Mouse (Mus musculus) embryo, embryonic 10.5 days (tissue): Measurements from ENCODE around the gene B3gnt2.

Source experiments
- DNase-seq: peaks from one replicate; pipeline ENCODE4 v3.0.0-alpha.2; 2015; ENCODE audit warnings: low spot score

Gene B3gnt2

GRCm38 (mm10) chr11:22815143-22815542, 45.6 kb downstream of the B3gnt2 start:
- DNase-seq = no peak

- DNase-seq = no peak
These were observed 46.6 kb downstream of the B3gnt2 start for GRCm38 (mm10) chr11:22813921-22814704.

GRCm38 (mm10) chr11:22813427-22813826, 47.3 kb downstream of the B3gnt2 start:
- no peak for DNase-seq

- no peak for DNase-seq
These were observed 49.3 kb downstream of the B3gnt2 start for GRCm38 (mm10) chr11:22811413-22811812.

- DNase-seq = no peak
These were observed 51.2 kb downstream of the B3gnt2 start for GRCm38 (mm10) chr11:22809465-22810096.

GRCm38 (mm10) chr11:22808040-22808439, 52.7 kb downstream of the B3gnt2 start:
- no peak for DNase-seq

- no peak for DNase-seq
These were observed 55.6 kb downstream of the B3gnt2 start for GRCm38 (mm10) chr11:22805171-22805570.

GRCm38 (mm10) chr11:22799987-22800424, 60.8 kb downstream of the B3gnt2 start:
- peak; percentile 29 for DNase-seq

GRCm38 (mm10) chr11:22798916-22799315, 61.8 kb downstream of the B3gnt2 start:
- DNase-seq = no peak

- DNase-seq = no peak
These were observed 66.0 kb downstream of the B3gnt2 start for GRCm38 (mm10) chr11:22794734-22795133.

GRCm38 (mm10) chr11:22793881-22794203, 66.9 kb downstream of the B3gnt2 start:
- no peak for DNase-seq

- DNase-seq = no peak
These were observed 67.4 kb downstream of the B3gnt2 start for GRCm38 (mm10) chr11:22793176-22793880.

GRCm38 (mm10) chr11:22792149-22792548, 68.6 kb downstream of the B3gnt2 start:
- DNase-seq = no peak

GRCm38 (mm10) chr11:22791726-22792125, 69.0 kb downstream of the B3gnt2 start:
- DNase-seq = no peak

GRCm38 (mm10) chr11:22787833-22788232, 72.9 kb downstream of the B3gnt2 start:
- no peak for DNase-seq

GRCm38 (mm10) chr11:22784477-22784876, 76.3 kb downstream of the B3gnt2 start:
- no peak for DNase-seq

- no peak for DNase-seq
These were observed 78.0 kb downstream of the B3gnt2 start for GRCm38 (mm10) chr11:22782705-22783124.

GRCm38 (mm10) chr11:22781190-22781589, 79.6 kb downstream of the B3gnt2 start:
- no peak for DNase-seq

GRCm38 (mm10) chr11:22780761-22781160, 80.0 kb downstream of the B3gnt2 start:
- DNase-seq = no peak

- DNase-seq = no peak
These were observed 80.8 kb downstream of the B3gnt2 start for GRCm38 (mm10) chr11:22779821-22780551.

- DNase-seq = no peak
These were observed 82.2 kb downstream of the B3gnt2 start for GRCm38 (mm10) chr11:22778596-22778995.

- DNase-seq = peak; percentile 37
These were observed 83.2 kb downstream of the B3gnt2 start for GRCm38 (mm10) chr11:22777531-22777930.
